Mouse (Mus musculus): ENCODE results near the gene Gpr155. TPM values are rescaled to one million over a fixed set of nuclear protein-coding genes. Genes with fewer than 3 reads are reported as not detected.

Gene Gpr155
- polyA plus RNA-seq, 1 experiment, result 1.1 TPM

DNA sequence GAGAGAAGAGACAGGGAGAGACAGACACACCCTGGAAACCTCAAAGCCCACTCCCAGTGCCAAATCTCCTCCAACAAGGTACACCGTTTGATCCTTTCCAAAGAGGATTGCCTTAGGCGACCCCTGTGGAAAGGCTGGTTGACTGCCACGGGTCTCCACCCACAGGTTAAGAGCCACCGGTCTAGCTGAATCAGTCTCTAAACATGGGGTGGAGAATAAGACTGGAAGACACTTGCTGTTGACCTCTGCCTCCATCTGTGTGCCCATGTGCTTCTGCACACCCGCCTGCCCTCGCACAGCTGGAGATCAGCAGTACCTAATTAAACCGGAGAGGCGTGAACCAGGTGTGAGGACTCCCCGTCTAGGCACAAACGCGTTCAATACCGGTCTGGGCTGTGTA lies 63.4 kb downstream of the Gpr155 start:
- Histone ChIP-seq H3K27ac (ENCODE audit: control insufficient read depth, insufficient read depth, low read depth, low read length) (no peak overlapping the region), H3K4me1 (ENCODE audit: control insufficient read depth, insufficient read depth, low read length) (no peaks in the 10 kb centered on the region), H3K27me3 (ENCODE audit: control insufficient read depth, insufficient read depth, low read length) (no peaks in the 10 kb centered on the region), H3K4me3 (ENCODE audit: control insufficient read depth, low read depth, low read length) (no peak overlapping the region), H3K36me3 (ENCODE audit: control insufficient read depth, insufficient read depth, low read length) (no peaks in the 10 kb centered on the region)
- TF ChIP-seq CTCF (IDR thresholded peaks at IDR 0.05; ENCODE audit: control insufficient read depth, insufficient read depth, insufficient replicate concordance, low read depth, low read length) (no peak), POLR2A (IDR thresholded peaks at IDR 0.05; ENCODE audit: control insufficient read depth, low read depth, low read length) (no peak)

DNA sequence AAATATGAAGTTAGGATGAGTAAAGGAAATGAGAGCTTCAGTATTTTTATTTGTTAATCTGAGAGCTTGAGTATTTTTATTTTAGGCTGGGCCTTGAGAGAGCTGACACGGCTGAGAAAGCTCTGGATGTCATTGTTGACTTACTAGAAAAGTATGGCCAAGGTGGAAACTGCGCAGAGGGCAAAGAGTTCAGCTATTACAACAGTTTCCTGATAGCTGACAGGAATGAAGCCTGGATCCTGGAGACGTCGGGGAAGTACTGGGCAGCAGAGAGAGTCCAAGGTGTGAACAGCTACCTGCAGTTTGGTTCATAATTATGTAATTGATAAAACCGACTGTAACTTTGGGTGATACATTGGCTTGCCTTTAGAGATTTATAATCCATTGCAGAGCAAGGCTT lies 67.2 kb downstream of the Gpr155 start:
- H3K4me1 ChIP-seq (ENCODE audit: control insufficient read depth, insufficient read depth, low read length), result no peaks in the 10 kb centered on the region
- H3K27me3 ChIP-seq (ENCODE audit: control insufficient read depth, insufficient read depth, low read length), result no peaks in the 10 kb centered on the region
- no peaks in the 10 kb centered on the region for H3K36me3 ChIP-seq (ENCODE audit: control insufficient read depth, insufficient read depth, low read length)
- TF ChIP-seq POLR2A (IDR thresholded peaks at IDR 0.05; ENCODE audit: control insufficient read depth, low read depth, low read length) (no peak), CTCF (IDR thresholded peaks at IDR 0.05; ENCODE audit: control insufficient read depth, insufficient read depth, insufficient replicate concordance, low read depth, low read length) (no peak)
- H3K4me3 ChIP-seq (ENCODE audit: control insufficient read depth, low read depth, low read length), result no peak overlapping the region
- no peak overlapping the region for H3K27ac ChIP-seq (ENCODE audit: control insufficient read depth, insufficient read depth, low read depth, low read length)

DNA sequence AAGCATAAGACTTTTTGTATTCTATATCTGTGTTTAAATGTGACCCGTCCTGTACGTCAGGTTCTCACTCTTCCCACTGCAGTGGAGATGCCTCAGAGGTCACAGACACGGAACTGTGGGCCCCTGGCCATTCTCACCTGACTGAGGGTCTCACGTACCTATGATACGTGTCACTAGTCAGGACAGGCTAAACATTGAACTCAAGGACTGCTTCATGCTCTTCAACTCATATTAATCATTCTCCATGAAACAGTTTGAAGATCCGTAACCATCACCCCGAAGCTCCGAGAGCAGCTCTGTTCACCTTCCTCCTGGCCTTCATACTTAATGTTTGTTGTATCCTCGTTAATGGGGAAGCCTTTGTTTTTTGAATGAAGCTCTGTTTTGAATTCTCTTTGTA lies 68.9 kb downstream of the Gpr155 start:
- H3K4me3 ChIP-seq (ENCODE audit: control insufficient read depth, low read depth, low read length), result no peak overlapping the region
- H3K27me3 ChIP-seq (ENCODE audit: control insufficient read depth, insufficient read depth, low read length), result no peaks in the 10 kb centered on the region

DNA sequence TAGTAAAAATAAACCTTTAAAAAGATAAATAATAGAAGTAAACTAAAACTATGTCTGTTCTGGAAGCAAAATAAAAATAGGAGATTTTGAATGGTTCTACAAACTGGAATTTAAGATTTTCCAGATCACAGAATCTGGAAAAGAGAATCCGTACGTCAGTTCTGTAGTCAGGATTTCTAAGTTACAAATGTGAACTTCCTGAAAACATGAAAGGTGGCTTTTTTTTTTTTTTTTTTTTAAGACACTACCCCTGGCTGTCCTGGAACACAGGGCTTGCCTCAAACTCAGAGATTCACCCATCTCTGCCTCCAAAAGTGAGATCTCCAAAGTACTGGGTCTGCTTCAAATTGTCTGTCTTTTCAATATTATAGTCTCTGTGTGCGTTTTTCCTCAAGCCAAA lies 72.1 kb downstream of the Gpr155 start:
- TF ChIP-seq CTCF (IDR thresholded peaks at IDR 0.05; ENCODE audit: control insufficient read depth, insufficient read depth, insufficient replicate concordance, low read depth, low read length) (no peak), POLR2A (IDR thresholded peaks at IDR 0.05; ENCODE audit: control insufficient read depth, low read depth, low read length) (no peak)
- Histone ChIP-seq H3K4me3 (ENCODE audit: control insufficient read depth, low read depth, low read length) (no peak overlapping the region), H3K4me1 (ENCODE audit: control insufficient read depth, insufficient read depth, low read length) (peaks cover 3% of the 10 kb centered on the region), H3K36me3 (ENCODE audit: control insufficient read depth, insufficient read depth, low read length) (no peaks in the 10 kb centered on the region; the same call in 1 of the 2 replicates), H3K27me3 (ENCODE audit: control insufficient read depth, insufficient read depth, low read length) (no peaks in the 10 kb centered on the region), H3K27ac (ENCODE audit: control insufficient read depth, insufficient read depth, low read depth, low read length) (no peak overlapping the region)

More for the DNA sequence above, 68.9 kb downstream of the Gpr155 start:
- TF ChIP-seq POLR2A (IDR thresholded peaks at IDR 0.05; ENCODE audit: control insufficient read depth, low read depth, low read length) (no peak), CTCF (IDR thresholded peaks at IDR 0.05; ENCODE audit: control insufficient read depth, insufficient read depth, insufficient replicate concordance, low read depth, low read length) (no peak)
- peaks cover 3% of the 10 kb centered on the region for H3K4me1 ChIP-seq (ENCODE audit: control insufficient read depth, insufficient read depth, low read length)
- no peaks in the 10 kb centered on the region for H3K36me3 ChIP-seq (ENCODE audit: control insufficient read depth, insufficient read depth, low read length)
- H3K27ac ChIP-seq (ENCODE audit: control insufficient read depth, insufficient read depth, low read depth, low read length), result no peak overlapping the region

DNA sequence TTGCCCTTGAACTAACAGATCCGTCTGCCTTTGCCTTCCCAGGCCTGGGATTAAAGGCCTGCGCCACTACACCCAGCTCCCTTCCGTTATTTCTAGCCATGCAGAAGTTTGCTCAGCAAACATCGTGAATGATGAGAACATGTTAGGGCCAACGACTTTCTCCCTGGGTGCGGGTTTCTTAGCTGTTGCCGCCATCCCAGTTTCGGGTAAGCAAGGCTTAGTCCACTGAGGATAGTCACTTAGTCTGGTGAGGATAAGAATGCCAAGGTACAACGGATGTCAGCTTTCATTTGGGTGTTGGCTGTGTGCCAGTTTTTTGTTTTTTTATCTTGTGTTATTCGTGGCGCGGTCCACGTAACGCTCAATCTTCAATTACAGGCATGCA lies 73.3 kb downstream of the Gpr155 start:
- no peak for TF ChIP-seq CTCF (IDR thresholded peaks at IDR 0.05; ENCODE audit: control insufficient read depth, insufficient read depth, insufficient replicate concordance, low read depth, low read length)
- no peak for TF ChIP-seq POLR2A (IDR thresholded peaks at IDR 0.05; ENCODE audit: control insufficient read depth, low read depth, low read length)
- Histone ChIP-seq H3K36me3 (ENCODE audit: control insufficient read depth, insufficient read depth, low read length) (no peaks in the 10 kb centered on the region; the same call in 1 of the 2 replicates), H3K27ac (ENCODE audit: control insufficient read depth, insufficient read depth, low read depth, low read length) (peak overlapping the region; percentile 81), H3K4me3 (ENCODE audit: control insufficient read depth, low read depth, low read length) (peak overlapping the region; percentile 87), H3K4me1 (ENCODE audit: control insufficient read depth, insufficient read depth, low read length) (peaks cover 3% of the 10 kb centered on the region), H3K27me3 (ENCODE audit: control insufficient read depth, insufficient read depth, low read length) (no peaks in the 10 kb centered on the region)

DNA sequence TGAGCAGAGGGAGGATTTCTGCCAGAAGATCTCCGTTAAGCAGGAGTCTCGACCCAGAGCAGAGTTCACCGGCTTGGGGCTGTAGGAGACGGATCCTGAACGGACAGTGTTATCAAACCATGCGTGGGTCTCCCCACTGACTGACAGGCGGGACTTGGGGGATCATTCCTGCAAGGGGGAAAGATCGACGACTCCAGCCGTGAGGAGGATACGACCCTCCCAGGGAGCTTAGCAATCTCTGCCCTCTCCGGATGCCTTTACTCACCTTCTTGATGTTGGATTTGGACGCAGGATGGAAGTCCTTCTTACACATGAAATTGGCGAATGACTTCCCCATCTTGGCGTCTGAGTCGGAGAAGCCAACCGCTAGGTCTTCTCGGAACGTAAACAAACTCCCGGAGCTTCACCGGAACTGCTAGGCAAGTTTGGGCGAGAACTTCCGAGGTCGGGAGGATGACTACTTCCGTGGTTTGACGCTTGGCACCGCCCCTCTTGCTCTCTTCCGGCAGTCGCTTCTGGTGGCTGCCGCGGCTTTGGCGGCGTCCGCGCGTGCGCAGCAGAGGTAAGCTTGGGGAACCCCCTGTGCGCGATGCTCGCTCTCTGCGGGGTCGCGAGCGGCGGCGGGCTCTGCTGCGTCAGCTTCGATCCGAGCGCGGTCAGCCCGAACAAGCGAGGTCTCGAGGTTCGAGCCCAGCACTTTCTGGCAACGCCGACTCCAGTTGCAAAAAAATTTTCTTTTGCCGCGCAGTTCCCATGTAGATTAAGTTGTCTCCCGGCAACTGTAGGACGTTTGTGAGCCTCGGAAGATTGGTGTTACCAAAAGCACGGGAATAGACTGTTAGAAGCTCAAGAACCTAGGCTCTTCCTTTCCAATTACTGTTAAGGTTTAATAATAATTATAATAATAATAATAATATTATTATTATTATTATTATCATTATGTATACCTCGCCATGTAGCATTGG lies 73.9 kb downstream of the Gpr155 start, which contains the start of the genes Scrn3 and Cir1:
TSS of gene Scrn3 (plus strand) at position 450 of the 965 bp plus-strand sequence.
TSS of gene Cir1 (minus strand) at position 550 of the 965 bp plus-strand sequence.
- Histone ChIP-seq H3K27ac (ENCODE audit: control insufficient read depth, insufficient read depth, low read depth, low read length) (peak within 1 kb of the TSS; percentile 81), H3K4me3 (ENCODE audit: control insufficient read depth, low read depth, low read length) (peak within 1 kb of the TSS; percentile 91)
- TF ChIP-seq POLR2A (IDR thresholded peaks at IDR 0.05; ENCODE audit: control insufficient read depth, low read depth, low read length), result peak; percentile 75
- no peak for TF ChIP-seq CTCF (IDR thresholded peaks at IDR 0.05; ENCODE audit: control insufficient read depth, insufficient read depth, insufficient replicate concordance, low read depth, low read length)

DNA sequence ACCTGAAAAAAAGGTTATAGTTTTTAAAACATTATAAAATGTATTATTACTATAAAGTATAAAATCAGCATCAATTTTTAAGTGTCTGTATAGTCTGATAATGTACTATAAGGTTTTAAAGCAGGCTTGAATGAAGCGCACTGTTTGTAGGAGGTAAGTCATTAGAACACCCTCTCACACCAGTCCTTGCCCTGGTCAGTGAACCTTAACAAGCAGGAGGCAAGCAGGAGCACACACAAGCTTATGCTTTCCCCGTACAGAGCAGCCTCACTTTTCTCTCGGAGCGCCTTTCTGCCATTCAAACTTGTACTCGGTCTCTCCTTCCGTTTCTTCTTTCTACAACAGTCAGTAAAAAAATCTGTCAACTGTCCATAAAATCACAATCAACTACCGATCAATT lies 80.4 kb downstream of the Gpr155 start:
- H3K36me3 ChIP-seq (ENCODE audit: control insufficient read depth, insufficient read depth, low read length), result no peaks in the 10 kb centered on the region; the same call in none of the 2 replicates
- H3K4me3 ChIP-seq (ENCODE audit: control insufficient read depth, low read depth, low read length), result no peak overlapping the region
- H3K27me3 ChIP-seq (ENCODE audit: control insufficient read depth, insufficient read depth, low read length), result no peaks in the 10 kb centered on the region
- TF ChIP-seq POLR2A (IDR thresholded peaks at IDR 0.05; ENCODE audit: control insufficient read depth, low read depth, low read length), result no peak
- TF ChIP-seq CTCF (IDR thresholded peaks at IDR 0.05; ENCODE audit: control insufficient read depth, insufficient read depth, insufficient replicate concordance, low read depth, low read length), result no peak
- no peak overlapping the region for H3K27ac ChIP-seq (ENCODE audit: control insufficient read depth, insufficient read depth, low read depth, low read length)
- no peaks in the 10 kb centered on the region for H3K4me1 ChIP-seq (ENCODE audit: control insufficient read depth, insufficient read depth, low read length)

More for the DNA sequence above, 73.9 kb downstream of the Gpr155 start, which contains the start of the genes Scrn3 and Cir1:
- peaks cover 3% of the 10 kb centered on the region for H3K4me1 ChIP-seq (ENCODE audit: control insufficient read depth, insufficient read depth, low read length)
- no peaks in the 10 kb centered on the region; the same call in 1 of the 2 replicates for H3K36me3 ChIP-seq (ENCODE audit: control insufficient read depth, insufficient read depth, low read length)
- no peaks in the 10 kb centered on the region for H3K27me3 ChIP-seq (ENCODE audit: control insufficient read depth, insufficient read depth, low read length)

All from testis, adult 2 months (tissue).